Mouse (Mus musculus) E14TG2a.4 (cell line): ENCODE data around the gene Ppm1j.

Experiments used
- H3K27me3 ChIP-seq: 2 replicates; pipeline ENCODE4 v1.6.1; 2014; ENCODE audit warnings: low read length, control low read depth; ENCODE audit not compliant: insufficient read depth
- H3K36me3 ChIP-seq: 2 replicates; pipeline ENCODE4 v1.6.1; 2014; ENCODE audit warnings: low read length, control low read depth; ENCODE audit not compliant: insufficient read depth
- H3K4me1 ChIP-seq: replicated peaks from 2 replicates; pipeline ENCODE4 v1.6.1; 2014; ENCODE audit warnings: low read depth, low read length, control low read depth
- H3K4me3 ChIP-seq: replicated peaks from 2 replicates; pipeline ENCODE4 v1.5.1; 2014; ENCODE audit warnings: mild to moderate bottlenecking, low read length
- H3K9me3 ChIP-seq: 2 replicates; pipeline ENCODE4 v1.6.1; 2014; ENCODE audit warnings: low read length, control low read depth
- CTCF ChIP-seq: conservative IDR thresholded peaks from 2 replicates; pipeline ENCODE4 v1.5.1; 2014; ENCODE audit warnings: low read length
- NANOG ChIP-seq: IDR thresholded peaks from 2 replicates; pipeline ENCODE4 v1.6.1; 2014; ENCODE audit warnings: borderline replicate concordance, low read length, mixed read lengths
- POU5F1 ChIP-seq: IDR thresholded peaks from 2 replicates; pipeline ENCODE4 v1.6.1; 2014; ENCODE audit warnings: low read length, borderline replicate concordance

The Ppm1j gene

GRCm38 (mm10) chr3:104793871-104794828, 13.3 kb downstream of the Ppm1j start:
- TF ChIP-seq CTCF = no peak
- TF ChIP-seq POU5F1 = no peak
- TF ChIP-seq NANOG = no peak
- Histone ChIP-seq H3K9me3 (no peaks in the 10 kb centered on the region), H3K36me3 (peaks cover 82% of the 10 kb centered on the region), H3K4me3 (peak overlapping the region; percentile 57), H3K27me3 (no peaks in the 10 kb centered on the region), H3K4me1 (peaks cover 95% of the 10 kb centered on the region)

GRCm38 (mm10) chr3:104794953-104795470, 14.2 kb downstream of the Ppm1j start:
- no peaks in the 10 kb centered on the region for H3K9me3 ChIP-seq
- H3K36me3 ChIP-seq = peaks cover 90% of the 10 kb centered on the region
- no peak for TF ChIP-seq NANOG
- TF ChIP-seq CTCF = no peak
- no peak for TF ChIP-seq POU5F1
- H3K4me3 ChIP-seq = peak overlapping the region; percentile 57
- H3K27me3 ChIP-seq = no peaks in the 10 kb centered on the region
- H3K4me1 ChIP-seq = peaks cover 95% of the 10 kb centered on the region

GRCm38 (mm10) chr3:104795661-104796340, 14.9 kb downstream of the Ppm1j start:
- no peaks in the 10 kb centered on the region for H3K9me3 ChIP-seq
- TF ChIP-seq POU5F1 (no peak), NANOG (no peak), CTCF (no peak)
- peaks cover 95% of the 10 kb centered on the region for H3K4me1 ChIP-seq
- H3K36me3 ChIP-seq = peaks cover 96% of the 10 kb centered on the region
- H3K27me3 ChIP-seq = no peaks in the 10 kb centered on the region
- H3K4me3 ChIP-seq = peak overlapping the region; percentile 57

GRCm38 (mm10) chr3:104796430-104797082, 15.7 kb downstream of the Ppm1j start:
- peaks cover 95% of the 10 kb centered on the region for H3K4me1 ChIP-seq

GRCm38 (mm10) chr3:104800681-104801080, 19.8 kb downstream of the Ppm1j start:
- Histone ChIP-seq H3K4me1 (peaks cover 80% of the 10 kb centered on the region), H3K4me3 (no peak overlapping the region), H3K27me3 (no peaks in the 10 kb centered on the region), H3K9me3 (no peaks in the 10 kb centered on the region), H3K36me3 (peaks cover 95% of the 10 kb centered on the region)
- TF ChIP-seq CTCF (no peak), POU5F1 (no peak), NANOG (no peak)

More at GRCm38 (mm10) chr3:104796430-104797082, 15.7 kb downstream of the Ppm1j start:
- no peaks in the 10 kb centered on the region for H3K27me3 ChIP-seq
- H3K36me3 ChIP-seq = peaks cover 96% of the 10 kb centered on the region
- TF ChIP-seq POU5F1 (no peak), CTCF (no peak), NANOG (no peak)
- H3K9me3 ChIP-seq = no peaks in the 10 kb centered on the region
- peak overlapping the region; percentile 57; the same call in 1 of the 2 replicates for H3K4me3 ChIP-seq

GRCm38 (mm10) chr3:104801481-104801880, 20.6 kb downstream of the Ppm1j start:
- Histone ChIP-seq H3K9me3 (no peaks in the 10 kb centered on the region), H3K27me3 (no peaks in the 10 kb centered on the region), H3K36me3 (peaks cover 95% of the 10 kb centered on the region), H3K4me3 (no peak overlapping the region), H3K4me1 (peaks cover 80% of the 10 kb centered on the region)
- no peak for TF ChIP-seq POU5F1
- no peak for TF ChIP-seq CTCF
- TF ChIP-seq NANOG = no peak

GRCm38 (mm10) chr3:104804312-104804711, 23.5 kb downstream of the Ppm1j start:
- TF ChIP-seq POU5F1 (no peak), NANOG (no peak), CTCF (no peak)

GRCm38 (mm10) chr3:104805539-104805938, 24.7 kb downstream of the Ppm1j start:
- TF ChIP-seq NANOG (no peak), POU5F1 (no peak), CTCF (no peak)
- Histone ChIP-seq H3K36me3 (peaks cover 76% of the 10 kb centered on the region), H3K27me3 (no peaks in the 10 kb centered on the region), H3K4me1 (peaks cover 64% of the 10 kb centered on the region), H3K9me3 (no peaks in the 10 kb centered on the region), H3K4me3 (peak overlapping the region; percentile 3; the same call in 1 of the 2 replicates)

More at GRCm38 (mm10) chr3:104804312-104804711, 23.5 kb downstream of the Ppm1j start:
- H3K9me3 ChIP-seq = no peaks in the 10 kb centered on the region
- H3K4me3 ChIP-seq = peak overlapping the region; percentile 29; the same call in 1 of the 2 replicates
- peaks cover 89% of the 10 kb centered on the region for H3K36me3 ChIP-seq
- peaks cover 76% of the 10 kb centered on the region for H3K4me1 ChIP-seq
- H3K27me3 ChIP-seq = no peaks in the 10 kb centered on the region
